ENCODE assay signal across 9 mouse cellular contexts in the genomic region with DNA sequence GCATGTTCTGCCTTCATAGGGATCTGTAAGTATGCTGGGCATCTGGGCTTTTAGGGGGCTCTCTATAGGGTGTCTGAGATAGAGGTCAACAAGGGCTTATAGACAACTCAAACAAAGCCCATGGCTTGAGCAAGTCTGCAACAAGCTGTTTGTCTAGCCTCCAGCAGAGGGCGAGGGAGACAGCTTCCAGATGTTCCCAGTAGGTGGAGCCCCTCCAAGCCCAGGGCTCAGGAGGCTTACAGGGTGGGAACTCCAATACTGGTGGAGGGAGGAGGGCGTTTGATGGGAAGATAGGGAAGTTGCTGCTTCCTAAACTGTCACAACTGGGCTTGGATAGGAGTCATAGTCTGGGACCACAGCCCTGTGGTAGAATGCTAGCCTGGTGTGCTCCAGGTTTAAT. TPM values are rescaled to one million over a fixed set of nuclear protein-coding genes. Genes with fewer than 3 reads are reported as not detected.
DNase-seq lines count a peak whose midpoint lies in the region; ATAC-seq and TF ChIP-seq lines count a peak whose summit lies in the region.
"Had no signal": no experiment of that assay in that cellular context is flagged by ENCODE, and none has a peak within 500 bp of the region (broad histone marks: within the 10 kb centered on the region; RNA-seq: fewer than 3 reads in every experiment).

No protein-coding gene starts in this region.

- WGBS in heart, embryonic 10.5 days = 35% methylated on average over 2 of the region's 2 CpGs
- WGBS in forebrain, postnatal 0 days = 25% methylated on average over 2 of the region's 2 CpGs
- 33% methylated on average over 2 of the region's 2 CpGs for WGBS in hindbrain, embryonic 16.5 days
- 25% methylated on average over 2 of the region's 2 CpGs for WGBS in midbrain, embryonic 16.5 days
- WGBS in stomach, embryonic 16.5 days = 31% methylated on average over 2 of the region's 2 CpGs

- DNase-seq in heart, adult 11 months = peak; percentile 93
- no peak for DNase-seq in heart, embryonic 10.5 days (ENCODE audit: low spot score)
- peak; percentile 69 for DNase-seq in adrenal gland, postnatal 25 days
- peak; percentile 87 for DNase-seq in forebrain, postnatal 0 days
- DNase-seq in liver = peak; percentile 67

- H3K4me1 ChIP-seq in heart, embryonic 10.5 days = no peaks in the 10 kb centered on the region; the same call in 1 of the 2 replicates
- H3K4me1 ChIP-seq in forebrain, postnatal 0 days (ENCODE audit: insufficient read depth) = no peaks in the 10 kb centered on the region
- H3K4me1 ChIP-seq in hindbrain, embryonic 16.5 days (ENCODE audit: control insufficient read depth, insufficient read depth, low read depth, low read length) = no peaks in the 10 kb centered on the region; the same call in 1 of the 2 replicates
- H3K4me1 ChIP-seq in midbrain, embryonic 16.5 days (ENCODE audit: control insufficient read depth, insufficient read depth, low read length) = peaks cover 3% of the 10 kb centered on the region; the same call in 1 of the 2 replicates
- no peaks in the 10 kb centered on the region for H3K4me1 ChIP-seq in stomach, embryonic 16.5 days (ENCODE audit: control insufficient read depth, insufficient read depth, low read length)

- no peaks in the 10 kb centered on the region for H3K9me3 ChIP-seq in heart, embryonic 10.5 days
- H3K9me3 ChIP-seq in forebrain, postnatal 0 days (ENCODE audit: low read length) = no peaks in the 10 kb centered on the region
- H3K9me3 ChIP-seq in hindbrain, embryonic 16.5 days (ENCODE audit: control insufficient read depth, low read length) = no peaks in the 10 kb centered on the region
- no peaks in the 10 kb centered on the region for H3K9me3 ChIP-seq in midbrain, embryonic 16.5 days (replicated peaks; ENCODE audit: control insufficient read depth, low read length, poor library complexity, severe bottlenecking)
- H3K9me3 ChIP-seq in stomach, embryonic 16.5 days (replicated peaks; ENCODE audit: control insufficient read depth, low read length) = no peaks in the 10 kb centered on the region

- peaks cover 36% of the 10 kb centered on the region for H3K27me3 ChIP-seq in heart, embryonic 10.5 days (ENCODE audit: insufficient read depth, poor library complexity, severe bottlenecking)
- H3K27me3 ChIP-seq in forebrain, postnatal 0 days (ENCODE audit: insufficient read depth, low read length) = no peaks in the 10 kb centered on the region
- no peaks in the 10 kb centered on the region for H3K27me3 ChIP-seq in hindbrain, embryonic 16.5 days (replicated peaks; ENCODE audit: control insufficient read depth, insufficient read depth, low read length)
- no peaks in the 10 kb centered on the region for H3K27me3 ChIP-seq in midbrain, embryonic 16.5 days (ENCODE audit: control insufficient read depth, insufficient read depth, low read depth, low read length)
- peaks cover 5% of the 10 kb centered on the region; the same call in 1 of the 2 replicates for H3K27me3 ChIP-seq in stomach, embryonic 16.5 days (ENCODE audit: control insufficient read depth, insufficient read depth, low read length)

- peak; percentile 99 for TF ChIP-seq CTCF in forebrain, postnatal 0 days (IDR thresholded peaks at IDR 0.05; ENCODE audit: low read depth)

- H3K9ac ChIP-seq in forebrain, postnatal 0 days = no peak overlapping the region
- no peak overlapping the region for H3K9ac ChIP-seq in hindbrain, embryonic 16.5 days (ENCODE audit: low read depth, low read length)
- H3K9ac ChIP-seq in midbrain, embryonic 16.5 days (ENCODE audit: low read depth, low read length) = no peak overlapping the region
- no peak overlapping the region for H3K9ac ChIP-seq in stomach, embryonic 16.5 days (ENCODE audit: low read length)

- peak; percentile 84 for ATAC-seq in forebrain, postnatal 0 days
- ATAC-seq in hindbrain, embryonic 16.5 days = peak; percentile 71
- peak; percentile 49; the same call in 1 of the 2 replicates for ATAC-seq in midbrain, embryonic 16.5 days
- ATAC-seq in stomach, embryonic 16.5 days (ENCODE audit: insufficient read depth, low FRiP score) = peak; percentile 59; the same call in 1 of the 2 replicates

- no peak overlapping the region for H3K4me3 ChIP-seq in heart, embryonic 10.5 days
- H3K4me3 ChIP-seq in forebrain, postnatal 0 days (ENCODE audit: low read depth, low read length) = no peak overlapping the region
- no peak overlapping the region for H3K4me3 ChIP-seq in hindbrain, embryonic 16.5 days (ENCODE audit: low read length)
- no peak overlapping the region for H3K4me3 ChIP-seq in midbrain, embryonic 16.5 days (ENCODE audit: low read depth, low read length)
- H3K4me3 ChIP-seq in stomach, embryonic 16.5 days (replicated peaks; ENCODE audit: low read length) = no peak overlapping the region

- no peak overlapping the region for H3K27ac ChIP-seq in heart, embryonic 10.5 days
- no peak overlapping the region for H3K27ac ChIP-seq in forebrain, postnatal 0 days (ENCODE audit: low read depth, low read length)
- no peak overlapping the region for H3K27ac ChIP-seq in hindbrain, embryonic 16.5 days (ENCODE audit: low read depth, low read length)
- no peak overlapping the region for H3K27ac ChIP-seq in midbrain, embryonic 16.5 days (ENCODE audit: low read length)
- no peak overlapping the region for H3K27ac ChIP-seq in stomach, embryonic 16.5 days (ENCODE audit: low read length)

- H3K36me3 ChIP-seq in heart, embryonic 10.5 days = peaks cover 82% of the 10 kb centered on the region
- peaks cover 73% of the 10 kb centered on the region for H3K36me3 ChIP-seq in forebrain, postnatal 0 days (ENCODE audit: insufficient read depth)
- H3K36me3 ChIP-seq in hindbrain, embryonic 16.5 days (ENCODE audit: control insufficient read depth, insufficient read depth, low read length) = peaks cover 35% of the 10 kb centered on the region
- peaks cover 19% of the 10 kb centered on the region for H3K36me3 ChIP-seq in midbrain, embryonic 16.5 days (ENCODE audit: control insufficient read depth, insufficient read depth, low read length)
- peaks cover 30% of the 10 kb centered on the region for H3K36me3 ChIP-seq in stomach, embryonic 16.5 days (ENCODE audit: control insufficient read depth, insufficient read depth, low read length)

- no peak overlapping the region for H3K4me2 ChIP-seq in forebrain, postnatal 0 days (ENCODE audit: low read depth)
- H3K4me2 ChIP-seq in hindbrain, embryonic 16.5 days (ENCODE audit: low read length) = no peak overlapping the region
- H3K4me2 ChIP-seq in midbrain, embryonic 16.5 days (ENCODE audit: low read length) = no peak overlapping the region
- no peak overlapping the region for H3K4me2 ChIP-seq in stomach, embryonic 16.5 days (ENCODE audit: low read depth, low read length)

RNA-seq across cellular contexts. Expression of a gene that starts 5.5 kb away (rescaled TPM):
- polyA plus RNA-seq in heart, embryonic 10.5 days (2016; fragmentation: Nextera tagmentation; extraction: Ambion mirVana) = 0.02 TPM in 1 of 2 replicates, not detected in the other
- 4.2 and 9.5 TPM in 2 replicates for total RNA-seq in adrenal gland, postnatal 25 days (2021)
- total RNA-seq in forebrain, postnatal 0 days (2014; rRNA removed) = 60.0 and 76.0 TPM in 2 replicates
- polyA plus RNA-seq in forebrain, postnatal 0 days (2015; fragmentation: Nextera tagmentation; extraction: Ambion mirVana) = 35.2 and 57.8 TPM in 2 replicates
- polyA plus RNA-seq in hindbrain, embryonic 16.5 days (2015; fragmentation: Nextera tagmentation; extraction: Ambion mirVana) = 46.7 and 47.7 TPM in 2 replicates
- polyA plus RNA-seq in midbrain, embryonic 16.5 days (2015; fragmentation: Nextera tagmentation; extraction: Ambion mirVana) = 55.2 and 66.7 TPM in 2 replicates
- 0.84 and 0.95 TPM in 2 replicates for polyA plus RNA-seq in stomach, embryonic 16.5 days (2015; fragmentation: Nextera tagmentation; extraction: Ambion mirVana)

RNA-seq across cellular contexts. Expression of a gene that starts 7.4 kb away (rescaled TPM):
- polyA plus RNA-seq in heart, embryonic 10.5 days (2016; fragmentation: Nextera tagmentation; extraction: Ambion mirVana) = 261 and 301 TPM in 2 replicates
- total RNA-seq in adrenal gland, postnatal 25 days (2021) = 458 and 532 TPM in 2 replicates
- 313 and 387 TPM in 2 replicates for total RNA-seq in forebrain, postnatal 0 days (2014; rRNA removed)
- polyA plus RNA-seq in forebrain, postnatal 0 days (2015; fragmentation: Nextera tagmentation; extraction: Ambion mirVana) = 176 and 212 TPM in 2 replicates
- 125 and 138 TPM in 2 replicates for polyA plus RNA-seq in hindbrain, embryonic 16.5 days (2015; fragmentation: Nextera tagmentation; extraction: Ambion mirVana)
- 117 and 136 TPM in 2 replicates for polyA plus RNA-seq in midbrain, embryonic 16.5 days (2015; fragmentation: Nextera tagmentation; extraction: Ambion mirVana)
- 303 and 377 TPM in 2 replicates for polyA plus RNA-seq in stomach, embryonic 16.5 days (2015; fragmentation: Nextera tagmentation; extraction: Ambion mirVana)

RNA-seq across cellular contexts. Expression of a gene that starts 14.2 kb away (rescaled TPM):
- 19.1 and 39.9 TPM in 2 replicates for polyA plus RNA-seq in heart, embryonic 10.5 days (2016; fragmentation: Nextera tagmentation; extraction: Ambion mirVana)
- total RNA-seq in adrenal gland, postnatal 25 days (2021) = 1.1 TPM in 1 of 2 replicates, not detected in the other
- 2.6 and 4.4 TPM in 2 replicates for total RNA-seq in forebrain, postnatal 0 days (2014; rRNA removed)
- 2.7 and 4.2 TPM in 2 replicates for polyA plus RNA-seq in forebrain, postnatal 0 days (2015; fragmentation: Nextera tagmentation; extraction: Ambion mirVana)
- polyA plus RNA-seq in hindbrain, embryonic 16.5 days (2015; fragmentation: Nextera tagmentation; extraction: Ambion mirVana) = 9.0 and 10.6 TPM in 2 replicates
- 6.4 and 9.5 TPM in 2 replicates for polyA plus RNA-seq in midbrain, embryonic 16.5 days (2015; fragmentation: Nextera tagmentation; extraction: Ambion mirVana)
- polyA plus RNA-seq in stomach, embryonic 16.5 days (2015; fragmentation: Nextera tagmentation; extraction: Ambion mirVana) = 0.66 and 0.84 TPM in 2 replicates

RNA-seq across cellular contexts. Expression of a gene that starts 35.9 kb away (rescaled TPM):
- 23.1 and 27.4 TPM in 2 replicates for polyA plus RNA-seq in heart, embryonic 10.5 days (2016; fragmentation: Nextera tagmentation; extraction: Ambion mirVana)
- 44.9 and 48.7 TPM in 2 replicates for total RNA-seq in adrenal gland, postnatal 25 days (2021)
- 24.4 and 28.5 TPM in 2 replicates for total RNA-seq in forebrain, postnatal 0 days (2014; rRNA removed)
- 9.8 and 12.7 TPM in 2 replicates for polyA plus RNA-seq in forebrain, postnatal 0 days (2015; fragmentation: Nextera tagmentation; extraction: Ambion mirVana)
- 17.2 and 22.2 TPM in 2 replicates for polyA plus RNA-seq in hindbrain, embryonic 16.5 days (2015; fragmentation: Nextera tagmentation; extraction: Ambion mirVana)
- 20.6 and 20.7 TPM in 2 replicates for polyA plus RNA-seq in midbrain, embryonic 16.5 days (2015; fragmentation: Nextera tagmentation; extraction: Ambion mirVana)
- 20.1 and 20.8 TPM in 2 replicates for polyA plus RNA-seq in stomach, embryonic 16.5 days (2015; fragmentation: Nextera tagmentation; extraction: Ambion mirVana)

RNA-seq across cellular contexts. Expression of a gene that starts 41.5 kb away (rescaled TPM):
- not detected in 2 replicates for polyA plus RNA-seq in heart, embryonic 10.5 days (2016; fragmentation: Nextera tagmentation; extraction: Ambion mirVana)
- not detected in 2 replicates for total RNA-seq in adrenal gland, postnatal 25 days (2021)
- total RNA-seq in forebrain, postnatal 0 days (2014; rRNA removed) = 0.57 TPM in 1 of 2 replicates, not detected in the other
- 0.13 TPM in 1 of 2 replicates, not detected in the other for polyA plus RNA-seq in forebrain, postnatal 0 days (2015; fragmentation: Nextera tagmentation; extraction: Ambion mirVana)
- 0.11 and 0.50 TPM in 2 replicates for polyA plus RNA-seq in hindbrain, embryonic 16.5 days (2015; fragmentation: Nextera tagmentation; extraction: Ambion mirVana)
- 0.19 and 0.41 TPM in 2 replicates for polyA plus RNA-seq in midbrain, embryonic 16.5 days (2015; fragmentation: Nextera tagmentation; extraction: Ambion mirVana)
- polyA plus RNA-seq in stomach, embryonic 16.5 days (2015; fragmentation: Nextera tagmentation; extraction: Ambion mirVana) = not detected in 2 replicates
- total RNA-seq: layer of hippocampus, postnatal 25 days had no signal

Comparison
In these comparisons a context has a peak if more than half of its experiments do, and no peak if none do; other contexts are left out.
1. RNA of a gene that starts 5.5 kb away (polyA plus RNA-seq): 35.2 to 57.8 TPM in forebrain, postnatal 0 days, 55.2 to 66.7 TPM in midbrain, embryonic 16.5 days and 46.7 to 47.7 TPM in hindbrain, embryonic 16.5 days; 0.84 to 0.95 TPM in stomach, embryonic 16.5 days and 0.02 TPM in heart, embryonic 10.5 days; every median in the first group is over 10 times any median in the second.
2. Peak in every context shown above with its lines, with median percentiles within 50 percentile points of each other: ATAC-seq.